Mouse (Mus musculus) erythroblast, embryonic 14.5 days (primary cell): ENCODE results near the gene Farsa.

Experiments
- GATA1 ChIP-seq: IDR thresholded peaks from 2 replicates; pipeline ENCODE4 v1.6.1; 2012; ENCODE audit warnings: low read length, inconsistent platforms, mixed read lengths
- TAL1 ChIP-seq: IDR thresholded peaks from 3 replicates; pipeline ENCODE4 v1.6.1; 2012; ENCODE audit warnings: low read length, inconsistent platforms, mixed read lengths

DNA sequence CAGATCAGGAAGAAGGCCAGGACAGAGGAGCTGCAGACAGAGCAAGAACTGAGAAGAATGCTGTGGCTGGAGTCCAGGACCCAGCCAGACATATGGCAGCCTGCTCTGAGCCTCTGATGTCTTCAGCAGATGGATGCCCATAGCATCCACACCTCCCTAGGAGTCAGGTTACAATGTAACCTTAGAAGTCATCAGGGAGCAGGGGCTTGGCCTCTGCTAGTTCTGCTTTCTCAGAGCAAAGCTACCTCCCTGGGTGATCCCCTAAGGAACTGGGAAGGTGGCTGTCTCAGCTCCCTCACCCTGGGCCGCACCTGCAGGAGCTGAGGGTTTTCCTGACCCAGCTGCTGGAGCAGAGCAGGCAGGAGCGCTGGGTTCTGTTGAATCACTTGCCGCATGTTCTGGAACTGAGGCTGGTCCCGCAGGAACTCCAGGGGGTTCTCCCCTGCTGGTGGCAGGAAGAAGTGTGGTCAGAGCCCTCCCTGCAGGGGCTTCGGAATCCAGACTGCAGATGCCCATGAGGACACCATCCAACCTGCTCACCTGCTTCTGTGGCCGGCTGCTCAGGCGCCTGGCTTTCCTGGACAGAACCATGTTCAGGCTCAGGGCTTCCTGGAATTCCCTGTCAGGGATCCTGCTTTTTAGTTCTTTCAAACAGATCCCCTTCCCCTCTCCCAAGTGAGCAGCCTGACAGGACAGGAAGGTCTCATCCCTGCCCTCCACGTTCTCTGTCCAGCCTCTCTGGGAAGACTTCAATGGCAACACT, 19.5 kb upstream of the Farsa start:
- no peak for TF ChIP-seq GATA1
- no peak for TF ChIP-seq TAL1
